Mouse (Mus musculus) CH12.LX (cell line): ENCODE data around the gene Zfp827. TPM values are rescaled to one million over a fixed set of nuclear protein-coding genes. Genes with fewer than 3 reads are reported as not detected.

ENCODE experiments used
- DNase-seq: peaks from one replicate; pipeline ENCODE4 v3.0.0-alpha.2; 2013; ENCODE audit errors: extremely low read depth
- H3K27ac ChIP-seq: 2 replicates; pipeline ENCODE4 v1.5.1; 2012; ENCODE audit warnings: low read depth, mild to moderate bottlenecking, control low read depth, moderate library complexity; ENCODE audit not compliant: insufficient read depth
- H3K27me3 ChIP-seq: replicated peaks from 2 replicates; pipeline ENCODE3; 2012; ENCODE audit warnings: inconsistent platforms
- H3K36me3 ChIP-seq, 2 experiments: replicated peaks in 1 of 2; 2 replicates each; pipeline versions ENCODE3 to v1.6.1; 2012; ENCODE audit warnings: inconsistent platforms in 1 of 2, low read length in 1 of 2, mild to moderate bottlenecking in 1 of 2, mixed read lengths in 1 of 2, moderate library complexity in 1 of 2; ENCODE audit not compliant: control insufficient read depth in 1 of 2, insufficient read depth in 1 of 2
- H3K4me1 ChIP-seq, 2 experiments: 2 replicates each; pipeline ENCODE4 v1.6.1; 2012; ENCODE audit warnings: inconsistent platforms in 1 of 2, moderate library complexity in 1 of 2; ENCODE audit not compliant: insufficient read depth in 2 of 2, control insufficient read depth in 1 of 2
- H3K4me2 ChIP-seq: 2 replicates; pipeline ENCODE4 v1.6.1; 2012; ENCODE audit warnings: low read depth, mild to moderate bottlenecking, control low read depth; ENCODE audit not compliant: poor library complexity, insufficient read depth, severe bottlenecking
- H3K4me3 ChIP-seq, 3 experiments: fragments of 150-350 bp in 1 of 3; sonication (generic) in 1 of 3; replicated peaks in 1 of 3; 2 replicates each; pipeline versions ENCODE3 to v1.5.1; 2011 to 2012; ENCODE audit warnings: low read depth in 2 of 3, low read length in 2 of 3, mild to moderate bottlenecking in 2 of 3, moderate library complexity in 2 of 3, control low read depth in 1 of 3, improper control_type of control experiment in 1 of 3, inconsistent platforms in 1 of 3, mixed read lengths in 1 of 3; ENCODE audit not compliant: poor library complexity in 1 of 3
- H3K79me2 ChIP-seq: replicated peaks from 2 replicates; pipeline ENCODE4 v1.6.1; 2012; ENCODE audit warnings: mild to moderate bottlenecking, moderate library complexity; ENCODE audit not compliant: control insufficient read depth, poor library complexity, insufficient read depth, severe bottlenecking; ENCODE audit errors: extremely low read depth
- H3K9ac ChIP-seq: 2 replicates; pipeline ENCODE4 v1.6.1; 2012; ENCODE audit warnings: low read depth, mild to moderate bottlenecking, control low read depth, moderate library complexity; ENCODE audit not compliant: insufficient read depth
- H3K9me3 ChIP-seq: replicated peaks from 2 replicates; pipeline ENCODE3; 2012; ENCODE audit warnings: low read length, inconsistent platforms, mixed read lengths
- BHLHE40 ChIP-seq: IDR thresholded peaks from 2 replicates; pipeline ENCODE4 v1.6.1; 2011; ENCODE audit warnings: mild to moderate bottlenecking, low read depth, low read length, improper control_type of control experiment
- CHD1 ChIP-seq: IDR thresholded peaks from 2 replicates; pipeline ENCODE4 v1.6.1; 2012; ENCODE audit warnings: low read depth, low read length, improper control_type of control experiment, inconsistent platforms
- CHD2 ChIP-seq: IDR thresholded peaks from 2 replicates; pipeline ENCODE4 v1.6.1; 2011; ENCODE audit warnings: low read length, improper control_type of control experiment
- CTCF ChIP-seq, 2 experiments: IDR thresholded peaks in 1 of 2; conservative IDR thresholded peaks in 1 of 2; 2 replicates each; pipeline ENCODE4 v1.5.1; 2011 to 2012; ENCODE audit warnings: low read depth in 2 of 2, low read length in 2 of 2, improper control_type of control experiment in 1 of 2, inconsistent platforms in 1 of 2, mild to moderate bottlenecking in 1 of 2, moderate library complexity in 1 of 2
- E2F4 ChIP-seq: IDR thresholded peaks from 2 replicates; pipeline ENCODE4 v1.6.1; 2011; ENCODE audit warnings: low read depth, low read length, improper control_type of control experiment; ENCODE audit not compliant: insufficient replicate concordance
- ELF1 ChIP-seq: IDR thresholded peaks from 2 replicates; pipeline ENCODE4 v1.6.1; 2014; ENCODE audit warnings: low read depth, mild to moderate bottlenecking, inconsistent platforms, low read length, improper control_type of control experiment
- EP300 ChIP-seq: IDR thresholded peaks from 2 replicates; pipeline ENCODE4 v1.6.1; 2011; ENCODE audit warnings: low read length, improper control_type of control experiment
- ETS1 ChIP-seq: conservative IDR thresholded peaks from 2 replicates; pipeline ENCODE4 v1.6.1; 2012; ENCODE audit warnings: low read depth, mild to moderate bottlenecking, inconsistent platforms, low read length, improper control_type of control experiment, moderate library complexity
- GABPA ChIP-seq: IDR thresholded peaks from 2 replicates; pipeline ENCODE4 v1.6.1; 2012; ENCODE audit warnings: low read depth, low read length, improper control_type of control experiment, inconsistent platforms; ENCODE audit not compliant: insufficient replicate concordance
- HCFC1 ChIP-seq: IDR thresholded peaks from 2 replicates; pipeline ENCODE4 v1.6.1; 2012; ENCODE audit warnings: low read depth, mild to moderate bottlenecking, inconsistent platforms, low read length, improper control_type of control experiment
- IRF4 ChIP-seq: IDR thresholded peaks from 2 replicates; pipeline ENCODE4 v1.6.1; 2014; ENCODE audit warnings: low read depth, mild to moderate bottlenecking, inconsistent platforms, low read length, improper control_type of control experiment
- JUN ChIP-seq: IDR thresholded peaks from 2 replicates; pipeline ENCODE4 v1.6.1; 2011; ENCODE audit warnings: low read depth, mild to moderate bottlenecking, low read length, improper control_type of control experiment, moderate library complexity; ENCODE audit not compliant: insufficient read depth
- MAFK ChIP-seq: IDR thresholded peaks from 2 replicates; pipeline ENCODE4 v1.6.1; 2011; ENCODE audit warnings: low read length, improper control_type of control experiment; ENCODE audit not compliant: insufficient replicate concordance
- MAX ChIP-seq: IDR thresholded peaks from 2 replicates; pipeline ENCODE4 v1.6.1; 2011; ENCODE audit warnings: low read length, improper control_type of control experiment
- MAZ ChIP-seq: IDR thresholded peaks from 2 replicates; pipeline ENCODE4 v1.6.1; 2012; ENCODE audit warnings: low read depth, mild to moderate bottlenecking, inconsistent platforms, low read length, improper control_type of control experiment, moderate library complexity
- MEF2A ChIP-seq: IDR thresholded peaks from 2 replicates; pipeline ENCODE4 v1.6.1; 2014; ENCODE audit warnings: low read depth, mild to moderate bottlenecking, inconsistent platforms, low read length, improper control_type of control experiment, borderline replicate concordance
- POLR2A ChIP-seq: IDR thresholded peaks from 2 replicates; pipeline ENCODE4 v1.6.1; 2011; ENCODE audit warnings: low read depth, mild to moderate bottlenecking, improper control_type of control experiment, low read length
- SMC3 ChIP-seq: IDR thresholded peaks from 2 replicates; pipeline ENCODE4 v1.6.1; 2011; ENCODE audit warnings: low read depth, low read length, improper control_type of control experiment
- TBP ChIP-seq: conservative IDR thresholded peaks from 2 replicates; pipeline ENCODE4 v1.6.1; 2011; ENCODE audit warnings: low read depth, low read length, improper control_type of control experiment
- USF2 ChIP-seq: conservative IDR thresholded peaks from 2 replicates; pipeline ENCODE4 v1.6.1; 2011; ENCODE audit warnings: low read depth, low read length, improper control_type of control experiment
- ZNF384 ChIP-seq: IDR thresholded peaks from 2 replicates; pipeline ENCODE4 v1.6.1; 2012; ENCODE audit warnings: low read depth, low read length, improper control_type of control experiment, inconsistent platforms
- dilution Hi-C: fragments of 300-500 bp; cut with MboI; formaldehyde crosslinking; loops from 2 replicates; pipeline ENCODE4 v1.14.3; 2020; ENCODE audit warnings: low sequenced_read_pairs; ENCODE audit not compliant: extremely low pct_unique_long_range_greater_than_20kb, extremely low pct_ligation_motif_present
- in situ Hi-C: fragments of 300-500 bp; cut with MboI; formaldehyde crosslinking; loops from 3 replicates; pipeline ENCODE4 v1.14.3; 2019; ENCODE audit warnings: low sequenced_read_pairs, low pct_ligation_motif_present, low pct_unique_long_range_greater_than_20kb, mixed read lengths
- polyA plus RNA-seq: library from polyadenylated mRNA; unstranded; fragments of >175 nt; gene quantifications from 2 replicates; pipeline ENCODE4 v1.2.1, GENCODE M21; 2012; ENCODE audit warnings: low read depth; ENCODE audit not compliant: insufficient read length
- total RNA-seq, 2 experiments: library from RNA; depleted of rRNA; stranded (reverse); fragments of 300-350 nt in 1 of 2; fragments of >200 nt in 1 of 2; gene quantifications; 2 replicates each; pipeline ENCODE4 v1.2.3; 2012 to 2014

The Zfp827 gene
- total and polyA plus RNA-seq, 3 experiments, result 4.3 to 11.1 (median 7.8) TPM

DNA sequence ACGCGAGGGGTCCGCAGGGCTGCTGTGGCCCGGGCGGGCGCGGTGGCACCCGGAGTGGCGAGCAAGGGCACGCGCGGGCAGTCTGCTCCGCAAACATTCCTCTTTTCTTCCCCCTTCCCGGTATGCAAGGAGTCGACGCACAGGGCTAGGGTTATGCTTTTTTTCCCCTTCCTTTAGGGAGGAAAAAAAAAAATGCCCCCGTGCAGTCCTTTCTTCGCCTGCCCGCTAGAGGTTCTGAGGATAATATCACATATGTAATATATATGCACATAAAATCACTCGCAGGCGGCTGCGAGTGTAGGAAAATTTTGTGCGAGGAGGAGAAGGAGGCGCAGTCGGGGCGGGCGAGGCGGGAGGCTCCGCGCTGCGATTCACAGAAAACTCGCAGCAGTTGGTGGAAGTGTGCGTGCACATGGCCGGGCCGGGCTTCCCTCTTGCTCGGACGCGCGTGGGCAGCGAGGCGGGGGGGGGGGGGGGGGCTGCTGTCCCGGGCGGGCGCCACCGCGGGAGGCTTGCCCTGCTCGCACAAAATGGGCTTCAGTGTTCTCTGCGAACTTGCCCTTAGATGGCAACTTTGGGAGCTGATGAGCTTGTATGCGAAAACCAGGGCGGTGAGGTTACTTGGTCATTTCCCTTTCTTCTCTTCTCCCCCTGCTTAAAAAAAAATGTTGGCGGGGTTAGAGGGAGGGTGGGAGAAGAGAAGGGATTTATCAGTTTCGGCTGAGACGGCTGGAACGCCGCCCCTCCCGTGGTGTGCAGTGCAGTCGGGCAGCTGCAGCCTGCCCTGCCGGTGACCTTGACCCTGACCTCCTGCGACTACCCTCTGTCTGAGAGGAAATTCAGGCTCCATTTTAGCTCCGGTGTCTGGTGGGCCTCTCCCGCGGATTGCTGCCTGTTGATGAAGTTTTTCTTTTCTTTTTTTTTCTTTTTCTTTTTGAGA lies 2.4 kb downstream of the Zfp827 start:
- peak; percentile 52; the same call in 1 of the 2 replicates for TF ChIP-seq TBP
- TF ChIP-seq CTCF (conservative IDR thresholded peaks at IDR 0.05 in 1 of 2, IDR thresholded peaks at IDR 0.05 in 1 of 2; ENCODE audit: low read depth in 2 of 2, low read length in 2 of 2), result no peak
- TF ChIP-seq MAFK, result no peak
- peak; percentile 65 for TF ChIP-seq POLR2A
- peak; percentile 6; the same call in 1 of the 2 replicates for TF ChIP-seq ETS1
- peak; percentile 79 for TF ChIP-seq ZNF384
- peak; percentile 0; the same call in 1 of the 2 replicates for TF ChIP-seq IRF4
- TF ChIP-seq MEF2A, result no peak
- TF ChIP-seq BHLHE40, result 0 out of 2 replicates have a peak, but pooled peaks have one; percentile 20
- TF ChIP-seq SMC3, result 0 out of 2 replicates have a peak, but pooled peaks have one; percentile 1
- TF ChIP-seq HCFC1, result peak; percentile 30
- TF ChIP-seq MAX, result peak; percentile 4; the same call in 1 of the 2 replicates
- TF ChIP-seq CHD2, result 0 out of 2 replicates have a peak, but pooled peaks have one; percentile 19
- TF ChIP-seq, all 38 proteins: peak for 10
- no peaks in the 10 kb centered on the region for H3K9me3 ChIP-seq
- peak overlapping the region; percentile 66 to 95 (median 84) for H3K4me3 ChIP-seq
- no peaks in the 10 kb centered on the region for H3K27me3 ChIP-seq
- H3K79me2 ChIP-seq, result peaks cover 65% of the 10 kb centered on the region
- H3K4me2 ChIP-seq, result peak overlapping the region; percentile 81
- dilution Hi-C loops (no loop called here), in situ Hi-C loops (no loop called here)
- peaks cover 11 to 39% of the 10 kb centered on the region in 2 experiments for H3K4me1 ChIP-seq
- peak overlapping the region; percentile 95 for H3K9ac ChIP-seq
- DNase-seq, result peak; percentile 62
- peaks cover 0 to 12% of the 10 kb centered on the region in 2 experiments for H3K36me3 ChIP-seq
- H3K27ac ChIP-seq, result peak overlapping the region; percentile 97

DNA sequence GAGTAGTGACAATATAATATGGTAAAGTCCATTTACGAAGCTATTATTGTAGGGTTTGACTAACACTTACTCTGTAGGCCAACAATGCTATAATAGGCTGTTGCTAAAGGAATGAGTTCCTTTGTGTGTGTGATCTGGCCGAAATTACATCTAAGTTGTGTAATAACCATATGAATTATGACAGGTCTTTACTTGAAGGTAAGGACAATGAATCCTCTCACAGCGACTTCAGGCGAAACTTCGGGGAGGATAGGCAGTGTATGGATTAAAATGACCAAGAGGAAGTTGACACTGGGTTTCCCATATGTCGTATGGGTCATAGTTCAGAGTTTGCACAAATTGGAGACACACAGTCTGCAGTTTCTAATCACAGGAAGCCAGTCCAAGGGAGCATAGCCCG lies 9.3 kb downstream of the Zfp827 start:
- H3K4me3 ChIP-seq, result no peak overlapping the region
- in situ Hi-C loops, result no loop called here
- no peaks in the 10 kb centered on the region for H3K9me3 ChIP-seq
- no peak overlapping the region for H3K9ac ChIP-seq
- dilution Hi-C loops, result no loop called here
- no peaks in the 10 kb centered on the region for H3K27me3 ChIP-seq
- TF ChIP-seq CTCF (conservative IDR thresholded peaks at IDR 0.05 in 1 of 2, IDR thresholded peaks at IDR 0.05 in 1 of 2; ENCODE audit: low read depth in 2 of 2, low read length in 2 of 2) (no peak), CHD1 (no peak), ELF1 (no peak), E2F4 (no peak), MAX (no peak), JUN (no peak), EP300 (no peak), MAZ (no peak), USF2 (no peak), HCFC1 (no peak), GABPA (no peak)
- H3K27ac ChIP-seq, result no peak overlapping the region
- H3K4me2 ChIP-seq, result no peak overlapping the region
- peaks cover 18 to 66% of the 10 kb centered on the region in 2 experiments for H3K36me3 ChIP-seq
- H3K4me1 ChIP-seq, result peaks cover 12 to 30% of the 10 kb centered on the region in 2 experiments
- H3K79me2 ChIP-seq, result peaks cover 86% of the 10 kb centered on the region
- DNase-seq, result no peak
